Mouse (Mus musculus) adrenal gland, postnatal 10 days (tissue): ENCODE measurements around the gene Mpst. TPM values are rescaled to one million over a fixed set of nuclear protein-coding genes. Genes with fewer than 3 reads are reported as not detected.

Experiments used
- DNase-seq: peaks from one replicate; pipeline ENCODE4 v3.0.0; 2021; ENCODE audit warnings: mixed read lengths
- long read RNA-seq, 2 experiments: library from polyadenylated mRNA; stranded (forward); transcript quantifications; one replicate each; pipeline ENCODE4 v2.0.0; 2021
- total RNA-seq, 2 experiments: library from RNA; stranded (reverse); gene quantifications; 2 replicates each; pipeline ENCODE4 v1.2.3; 2021

Gene Mpst
- total RNA-seq = 10 to 100 TPM; 49.1 to 52.0 TPM
- long read RNA-seq, experiment 1, partial matches to known transcripts = 0 of 4 reads
- long read RNA-seq, experiment 1, other reads (novel, unspliced or antisense) = 3 of 4 reads
- long read RNA-seq, experiment 2, partial matches to known transcripts = 0 of 2 reads
- long read RNA-seq, experiment 2, other reads (novel, unspliced or antisense) = 2 of 2 reads

GRCm38 (mm10) chr15:78406293-78406934, at the start of gene Mpst:
Gene Mpst, plus strand, starts transcription at chr15:78406416.
- peak; percentile 92 for DNase-seq

- DNase-seq = no peak
Observed at GRCm38 (mm10) chr15:78365916-78366315, 40.3 kb upstream of the Mpst start.

- no peak for DNase-seq
Observed at GRCm38 (mm10) chr15:78366875-78367274, 39.3 kb upstream of the Mpst start.

- DNase-seq = no peak
Observed at GRCm38 (mm10) chr15:78367811-78368210, 38.4 kb upstream of the Mpst start.

GRCm38 (mm10) chr15:78368926-78369346, 37.3 kb upstream of the Mpst start:
- DNase-seq = peak; percentile 70

GRCm38 (mm10) chr15:78369641-78370040, 36.6 kb upstream of the Mpst start:
- DNase-seq = no peak

- no peak for DNase-seq
Observed at GRCm38 (mm10) chr15:78372796-78373195, 33.4 kb upstream of the Mpst start.

- peak; percentile 75 for DNase-seq
Observed at GRCm38 (mm10) chr15:78374204-78374603, 32.0 kb upstream of the Mpst start.

- DNase-seq = no peak
Observed at GRCm38 (mm10) chr15:78377859-78378258, 28.4 kb upstream of the Mpst start.

GRCm38 (mm10) chr15:78378556-78378955, 27.7 kb upstream of the Mpst start:
- no peak for DNase-seq

GRCm38 (mm10) chr15:78380208-78380607, 26.0 kb upstream of the Mpst start:
- no peak for DNase-seq

GRCm38 (mm10) chr15:78380741-78381140, 25.5 kb upstream of the Mpst start:
- no peak for DNase-seq

GRCm38 (mm10) chr15:78382115-78382514, 24.1 kb upstream of the Mpst start:
- DNase-seq = no peak

- DNase-seq = peak; percentile 54
Observed at GRCm38 (mm10) chr15:78383450-78384219, 22.6 kb upstream of the Mpst start.

GRCm38 (mm10) chr15:78384220-78385116, 21.7 kb upstream of the Mpst start:
- DNase-seq = no peak

GRCm38 (mm10) chr15:78385564-78385963, 20.7 kb upstream of the Mpst start:
- DNase-seq = no peak

GRCm38 (mm10) chr15:78390855-78391254, 15.4 kb upstream of the Mpst start:
- DNase-seq = no peak

GRCm38 (mm10) chr15:78395478-78395962, 10.7 kb upstream of the Mpst start, which contains the start of gene Tex33:
Gene Tex33, minus strand, starts transcription at chr15:78395912.
- no peak for DNase-seq

GRCm38 (mm10) chr15:78401345-78401744, 4.9 kb upstream of the Mpst start:
- no peak for DNase-seq

- DNase-seq = peak; percentile 94
Observed at GRCm38 (mm10) chr15:78401921-78402320, 4.3 kb upstream of the Mpst start.

GRCm38 (mm10) chr15:78402423-78402822, 3.8 kb upstream of the Mpst start:
- DNase-seq = peak; percentile 90

- peak; percentile 85 for DNase-seq
Observed at GRCm38 (mm10) chr15:78403301-78403741, 2.9 kb upstream of the Mpst start.
